Mouse (Mus musculus): ENCODE data around the gene Pkm. TPM values are rescaled to one million over a fixed set of nuclear protein-coding genes. Genes with fewer than 3 reads are reported as not detected.

Pkm gene
- 1,462 TPM in 2 replicates for polyA plus RNA-seq (2016; fragmentation: Nextera tagmentation; extraction: Ambion mirVana)

DNA sequence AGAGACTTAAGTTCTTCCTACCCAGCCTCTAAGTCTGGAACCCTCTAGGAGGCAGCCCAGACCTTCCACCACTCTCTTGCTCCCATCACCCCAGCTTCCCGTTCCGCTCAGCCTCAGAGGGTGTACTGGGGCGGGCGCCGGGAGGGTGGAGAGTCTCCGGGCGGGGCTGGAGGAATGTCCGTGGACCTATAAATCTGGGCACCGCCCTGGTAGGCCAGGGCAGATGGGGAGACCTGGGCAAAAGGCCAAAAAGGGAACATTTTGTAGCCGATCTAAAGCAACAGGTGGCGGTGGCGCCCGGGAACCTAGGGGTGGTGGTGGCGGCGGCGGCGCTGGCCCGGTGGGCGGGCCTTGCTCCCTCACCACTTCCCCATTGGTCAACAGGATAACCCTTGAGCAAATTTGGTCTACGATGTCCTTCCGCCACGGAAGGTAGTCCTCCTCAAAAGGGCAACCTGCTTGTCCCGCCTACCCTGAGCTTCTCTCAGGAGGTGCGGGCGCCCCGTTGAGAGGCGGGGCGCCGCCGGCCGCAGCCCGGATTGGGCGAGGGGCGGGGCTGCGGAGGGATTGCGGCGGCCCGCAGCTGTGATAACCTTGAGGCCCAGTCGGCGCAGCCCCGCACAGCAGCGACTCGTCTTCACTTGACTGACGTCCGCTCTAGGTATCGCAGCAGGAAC is at the start of gene Pkm:
Gene Pkm, plus strand, starts transcription at position 411 of the 677 bp plus-strand sequence.
- Histone ChIP-seq H3K36me3 (peaks cover 22% of the 10 kb centered on the region), H3K27ac (peak within 1 kb of the TSS; percentile 97), H3K4me2 (replicated peaks) (peak within 1 kb of the TSS; percentile 85), H3K9me3 (no peaks in the 10 kb centered on the region), H3K27me3 (no peaks in the 10 kb centered on the region), H3K4me1 (peaks cover 34% of the 10 kb centered on the region), H3K9ac (peak within 1 kb of the TSS; percentile 81), H3K4me3 (peak within 1 kb of the TSS; percentile 75)
- under 1% methylated on average over 46 of the region's 46 CpGs for WGBS
- ATAC-seq (ENCODE audit: insufficient number of reproducible peaks, insufficient read depth, low FRiP score, low TSS enrichment) = peak; percentile 88

DNA sequence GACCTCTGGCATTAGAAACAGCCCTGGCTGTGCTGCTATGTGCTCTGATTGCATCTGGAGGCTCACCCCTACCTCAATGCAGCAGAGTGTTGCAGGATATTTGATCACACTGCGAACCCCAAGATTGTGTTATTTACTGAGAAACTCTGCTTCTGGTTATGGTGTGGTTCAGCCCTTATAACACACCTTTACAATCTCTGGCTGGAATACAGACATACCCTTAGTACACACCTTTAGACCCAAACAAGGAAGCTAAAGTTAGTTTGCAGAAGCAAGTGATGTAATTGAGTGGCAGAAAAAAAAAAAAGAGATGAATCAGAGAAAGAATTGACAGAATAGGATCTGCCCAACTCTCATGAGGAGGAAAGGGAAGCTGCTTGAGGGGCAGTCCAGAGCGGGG is 45.2 kb upstream of the Pkm start:
- no peak for ATAC-seq (ENCODE audit: insufficient number of reproducible peaks, insufficient read depth, low FRiP score, low TSS enrichment)

DNA sequence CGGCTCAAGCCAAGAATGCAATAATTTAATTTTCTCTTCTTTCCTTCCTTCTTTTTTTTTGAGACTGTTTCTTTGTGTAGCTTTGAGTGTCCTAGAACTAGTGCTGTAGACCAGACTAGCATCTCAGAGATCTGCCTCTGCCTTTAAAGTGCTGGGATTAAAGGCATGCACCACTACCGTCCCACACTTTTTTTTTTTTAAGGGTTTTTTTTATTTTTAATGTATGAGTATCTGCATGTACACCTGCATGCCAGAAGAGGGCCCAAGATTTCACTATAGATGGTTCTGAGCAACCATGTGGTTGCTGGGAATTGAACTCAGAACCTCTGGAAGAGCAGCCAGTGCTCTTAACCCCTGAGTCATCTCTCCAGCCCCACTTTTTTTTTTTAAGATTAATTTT is 40.4 kb upstream of the Pkm start:
- no peak overlapping the region for H3K9ac ChIP-seq
- peaks cover 12% of the 10 kb centered on the region; the same call in 1 of the 2 replicates for H3K4me1 ChIP-seq
- no peaks in the 10 kb centered on the region for H3K36me3 ChIP-seq
- WGBS = 75% methylated on average over 2 of the region's 2 CpGs
- no peak for ATAC-seq (ENCODE audit: insufficient number of reproducible peaks, insufficient read depth, low FRiP score, low TSS enrichment)
- H3K9me3 ChIP-seq = no peaks in the 10 kb centered on the region
- H3K4me2 ChIP-seq (replicated peaks) = no peak overlapping the region
- no peak overlapping the region for H3K27ac ChIP-seq
- no peak overlapping the region for H3K4me3 ChIP-seq
- no peaks in the 10 kb centered on the region for H3K27me3 ChIP-seq

More for the DNA sequence above, 45.2 kb upstream of the Pkm start:
- H3K27ac ChIP-seq = no peak overlapping the region
- H3K4me3 ChIP-seq = no peak overlapping the region
- H3K4me1 ChIP-seq = no peaks in the 10 kb centered on the region
- no peak overlapping the region for H3K4me2 ChIP-seq (replicated peaks)
- no peaks in the 10 kb centered on the region for H3K9me3 ChIP-seq
- no peaks in the 10 kb centered on the region for H3K36me3 ChIP-seq
- H3K9ac ChIP-seq = no peak overlapping the region
- H3K27me3 ChIP-seq = no peaks in the 10 kb centered on the region
- WGBS = 83% methylated on average over 2 of the region's 2 CpGs

DNA sequence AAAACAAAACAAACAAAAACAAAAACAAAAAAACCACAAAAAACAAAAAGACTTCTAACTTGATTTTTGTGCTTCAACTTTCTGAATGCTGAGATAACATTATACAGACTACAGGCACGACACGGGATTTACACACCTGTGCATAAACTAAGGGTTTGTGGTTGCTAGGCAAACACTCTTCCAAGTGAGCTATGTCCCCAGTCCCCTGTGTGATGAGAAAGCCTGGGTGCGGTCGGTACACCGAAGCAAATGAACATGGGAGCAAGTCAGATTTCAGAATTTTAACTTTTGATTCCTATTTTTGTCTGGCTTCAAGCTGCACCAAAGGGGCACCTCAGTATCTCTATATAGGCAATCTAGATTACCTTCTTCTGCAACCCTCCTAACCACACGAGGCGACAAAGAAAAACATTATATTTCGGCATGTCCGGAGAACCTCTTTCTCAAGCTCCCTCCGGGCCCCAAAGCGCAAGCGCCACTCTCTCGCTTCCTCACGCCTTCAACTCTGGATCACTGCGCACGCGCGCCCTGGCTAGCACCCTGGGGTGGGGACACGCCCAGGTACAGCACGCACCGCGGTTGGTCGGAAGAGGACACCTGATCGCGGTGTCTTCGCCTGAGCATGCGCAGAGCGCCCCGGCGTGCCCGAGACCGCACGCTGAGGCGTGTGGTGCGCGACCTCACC is 39.4 kb upstream of the Pkm start, which contains the start of gene Parp6:
Gene Parp6, plus strand, starts transcription at position 663 of the 685 bp plus-strand sequence.
- Histone ChIP-seq H3K27me3 (no peaks in the 10 kb centered on the region), H3K4me2 (replicated peaks) (peak within 1 kb of the TSS; percentile 65), H3K9ac (peak within 1 kb of the TSS; percentile 90), H3K36me3 (0 out of 2 replicates have a peak, but pooled peaks cover 3% of the 10 kb centered on the region), H3K27ac (peak within 1 kb of the TSS; percentile 93), H3K4me1 (peaks cover 12% of the 10 kb centered on the region; the same call in 1 of the 2 replicates), H3K9me3 (no peaks in the 10 kb centered on the region), H3K4me3 (peak within 1 kb of the TSS; percentile 88)
- ATAC-seq (ENCODE audit: insufficient number of reproducible peaks, insufficient read depth, low FRiP score, low TSS enrichment) = peak; percentile 99
- WGBS = 2% methylated on average over 34 of the region's 36 CpGs

DNA sequence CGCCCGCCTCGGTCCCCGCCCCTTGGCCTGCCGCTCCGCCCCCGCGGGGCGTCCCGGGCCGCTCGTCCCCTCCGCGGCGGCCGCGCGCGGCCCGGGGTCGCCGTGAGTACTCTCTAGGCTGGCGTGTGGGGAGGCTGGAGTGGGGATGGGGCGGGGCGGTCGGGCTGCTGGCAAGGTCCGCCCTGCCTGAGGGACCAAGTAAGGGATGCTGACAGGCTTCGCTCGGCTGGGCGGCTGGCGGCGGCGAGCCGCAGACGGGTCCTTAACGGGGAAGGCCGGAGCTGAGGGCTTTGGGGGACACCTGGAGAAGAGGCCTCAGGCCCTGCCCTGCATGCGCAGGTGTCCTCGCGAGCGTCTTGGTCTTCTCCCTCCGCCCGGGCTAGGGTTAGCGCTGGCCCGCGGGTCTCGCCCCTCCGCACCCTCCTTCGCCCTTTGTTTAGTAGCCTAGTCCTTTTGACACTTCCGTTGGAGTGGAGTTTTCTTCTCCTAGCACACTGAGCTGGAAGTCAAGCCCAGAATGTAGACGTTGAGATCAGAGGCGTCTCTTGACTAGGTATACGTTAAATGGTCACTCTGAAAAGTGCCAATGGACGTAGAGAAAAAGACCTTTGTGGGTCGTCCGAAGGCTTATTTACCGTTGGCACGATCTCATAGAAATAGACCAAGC is 38.7 kb upstream of the Pkm start:
- Histone ChIP-seq H3K27me3 (no peaks in the 10 kb centered on the region), H3K9me3 (no peaks in the 10 kb centered on the region), H3K36me3 (peaks cover 7% of the 10 kb centered on the region), H3K4me2 (replicated peaks) (peak overlapping the region; percentile 65), H3K27ac (peak overlapping the region; percentile 93), H3K4me1 (peaks cover 12% of the 10 kb centered on the region; the same call in 1 of the 2 replicates), H3K9ac (peak overlapping the region; percentile 90), H3K4me3 (peak overlapping the region; percentile 88)
- under 1% methylated on average over 58 of the region's 58 CpGs for WGBS
- no peak; the same call in 1 of the 2 replicates for ATAC-seq (ENCODE audit: insufficient number of reproducible peaks, insufficient read depth, low FRiP score, low TSS enrichment)

DNA sequence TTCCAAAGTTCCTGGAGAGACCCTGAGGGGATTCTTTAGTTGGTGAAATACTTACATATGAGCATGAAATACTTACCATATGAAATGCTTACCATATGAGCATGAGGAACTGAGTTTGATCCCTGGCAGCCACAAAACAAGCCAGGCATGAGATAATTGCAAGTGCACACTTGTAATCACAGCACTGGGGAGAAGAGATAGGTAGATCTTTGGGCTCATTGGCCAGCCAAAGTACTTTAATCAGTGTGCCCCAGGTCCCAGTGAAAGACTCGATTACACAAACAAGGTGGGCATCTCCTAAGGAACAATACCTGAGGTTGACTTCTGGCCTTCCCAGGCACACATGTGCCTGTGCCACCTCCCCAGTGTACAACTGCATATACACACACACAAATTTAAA is 17.8 kb upstream of the Pkm start:
- no peak overlapping the region for H3K4me2 ChIP-seq (replicated peaks)
- no peaks in the 10 kb centered on the region for H3K9me3 ChIP-seq
- 81% methylated on average over 1 of the region's 1 CpGs for WGBS

DNA sequence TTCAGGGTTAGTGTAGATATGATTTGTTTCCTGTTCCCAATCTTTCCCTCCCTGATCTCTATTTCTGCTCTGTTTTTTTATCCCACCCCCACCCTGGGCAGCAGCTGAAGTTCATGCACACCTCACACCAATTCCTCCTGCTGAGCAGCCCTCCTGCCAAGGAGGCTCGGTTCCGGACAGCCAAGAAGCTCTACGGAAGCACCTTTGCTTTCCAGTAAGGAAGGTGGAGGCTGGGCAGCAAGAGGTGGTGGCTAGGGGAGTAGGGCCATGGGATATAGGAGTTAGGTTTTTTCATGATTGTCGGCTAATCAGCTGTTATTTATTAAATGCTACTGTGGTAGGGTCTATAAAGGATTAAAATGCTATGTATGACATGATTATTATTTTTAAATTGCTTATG is 16.2 kb upstream of the Pkm start:
- no peak for ATAC-seq (ENCODE audit: insufficient number of reproducible peaks, insufficient read depth, low FRiP score, low TSS enrichment)
- H3K36me3 ChIP-seq = peaks cover 49% of the 10 kb centered on the region

More for the DNA sequence above, 17.8 kb upstream of the Pkm start:
- H3K4me1 ChIP-seq = no peaks in the 10 kb centered on the region
- H3K27me3 ChIP-seq = no peaks in the 10 kb centered on the region
- no peak overlapping the region for H3K9ac ChIP-seq
- H3K4me3 ChIP-seq = no peak overlapping the region
- H3K36me3 ChIP-seq = peaks cover 60% of the 10 kb centered on the region
- H3K27ac ChIP-seq = 0 out of 2 replicates have a peak overlapping the region, but pooled peaks have one; percentile 30
- ATAC-seq (ENCODE audit: insufficient number of reproducible peaks, insufficient read depth, low FRiP score, low TSS enrichment) = no peak

DNA sequence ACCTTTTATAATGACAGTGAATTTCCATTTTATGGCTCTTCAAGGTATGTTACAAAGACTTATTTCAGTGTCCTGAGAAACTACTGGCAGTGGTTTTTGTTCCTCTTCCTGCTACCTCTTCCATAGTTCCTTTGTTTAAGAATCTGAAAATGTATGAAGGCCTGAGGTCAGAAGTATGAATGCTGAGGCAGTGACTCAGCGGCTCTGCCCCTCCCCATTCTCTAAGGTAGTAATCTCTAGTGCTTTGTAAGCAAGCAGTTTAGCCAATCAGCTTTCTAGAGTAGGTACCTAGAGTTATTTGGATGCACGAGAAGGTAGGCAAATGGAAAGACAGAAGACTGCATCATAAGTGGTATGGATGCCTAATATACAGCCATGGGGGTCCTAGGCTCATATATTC is 14.8 kb upstream of the Pkm start:
- no peaks in the 10 kb centered on the region for H3K9me3 ChIP-seq
- no peaks in the 10 kb centered on the region for H3K27me3 ChIP-seq
- H3K4me3 ChIP-seq = no peak overlapping the region
- WGBS = 85% methylated on average over 2 of the region's 2 CpGs
- no peak overlapping the region for H3K9ac ChIP-seq
- H3K4me2 ChIP-seq (replicated peaks) = no peak overlapping the region
- ATAC-seq (ENCODE audit: insufficient number of reproducible peaks, insufficient read depth, low FRiP score, low TSS enrichment) = no peak
- H3K4me1 ChIP-seq = no peaks in the 10 kb centered on the region
- H3K27ac ChIP-seq = no peak overlapping the region
- peaks cover 36% of the 10 kb centered on the region for H3K36me3 ChIP-seq

More for the DNA sequence above, 16.2 kb upstream of the Pkm start:
- Histone ChIP-seq H3K9ac (no peak overlapping the region), H3K4me3 (no peak overlapping the region), H3K27me3 (no peaks in the 10 kb centered on the region), H3K27ac (no peak overlapping the region), H3K4me2 (replicated peaks) (no peak overlapping the region), H3K9me3 (no peaks in the 10 kb centered on the region), H3K4me1 (no peaks in the 10 kb centered on the region)
- WGBS = 91% methylated on average over 4 of the region's 4 CpGs

DNA sequence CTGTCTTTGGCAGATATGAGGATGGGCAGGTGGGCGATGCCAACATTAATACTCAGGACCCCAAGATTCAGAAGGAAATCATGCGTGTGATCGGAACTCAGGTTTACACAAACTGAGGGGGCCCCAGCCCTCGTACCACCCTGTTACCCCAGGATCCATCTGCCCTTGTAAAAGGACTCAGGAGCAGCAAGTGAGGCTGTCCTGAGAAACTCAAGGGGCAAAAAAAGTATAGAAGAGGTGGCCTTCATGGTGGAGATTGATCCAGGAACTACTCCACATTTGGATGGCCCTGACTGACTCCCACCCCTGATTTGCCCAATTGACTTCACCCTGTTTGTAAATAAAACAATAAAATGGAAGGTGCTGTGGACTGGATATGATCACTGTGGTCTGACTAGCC is 6.3 kb upstream of the Pkm start:
- Histone ChIP-seq H3K9me3 (no peaks in the 10 kb centered on the region), H3K36me3 (peaks cover 30% of the 10 kb centered on the region), H3K4me2 (replicated peaks) (no peak overlapping the region), H3K4me3 (no peak overlapping the region), H3K4me1 (no peaks in the 10 kb centered on the region), H3K27me3 (no peaks in the 10 kb centered on the region), H3K9ac (no peak overlapping the region), H3K27ac (no peak overlapping the region)
- WGBS = 95% methylated on average over 4 of the region's 4 CpGs
- no peak for ATAC-seq (ENCODE audit: insufficient number of reproducible peaks, insufficient read depth, low FRiP score, low TSS enrichment)

DNA sequence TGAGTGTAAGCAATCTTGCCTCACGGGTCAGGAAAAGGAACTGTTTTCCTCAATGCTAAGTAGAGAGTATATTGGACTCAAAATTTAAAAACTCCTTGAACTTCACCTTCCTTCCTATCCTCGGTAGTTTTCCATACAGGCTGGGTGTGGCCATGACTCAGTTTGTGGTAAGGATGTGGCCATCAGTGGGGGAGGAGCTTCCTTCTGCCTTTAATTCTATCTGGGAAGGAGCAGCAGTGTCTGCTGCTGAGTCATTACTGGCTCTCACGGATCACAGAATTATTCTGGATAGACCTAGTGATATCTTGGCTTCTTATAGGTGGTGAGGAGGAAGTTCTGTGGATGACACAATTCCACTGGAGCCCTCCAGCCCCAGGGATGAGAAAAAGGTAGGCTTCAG is 2.8 kb upstream of the Pkm start:
- Histone ChIP-seq H3K4me1 (peaks cover 8% of the 10 kb centered on the region), H3K9me3 (no peaks in the 10 kb centered on the region), H3K9ac (no peak overlapping the region), H3K4me2 (replicated peaks) (no peak overlapping the region), H3K27ac (no peak overlapping the region), H3K36me3 (peaks cover 29% of the 10 kb centered on the region), H3K27me3 (no peaks in the 10 kb centered on the region), H3K4me3 (no peak overlapping the region)
- 33% methylated on average over 3 of the region's 3 CpGs for WGBS
- no peak for ATAC-seq (ENCODE audit: insufficient number of reproducible peaks, insufficient read depth, low FRiP score, low TSS enrichment)

DNA sequence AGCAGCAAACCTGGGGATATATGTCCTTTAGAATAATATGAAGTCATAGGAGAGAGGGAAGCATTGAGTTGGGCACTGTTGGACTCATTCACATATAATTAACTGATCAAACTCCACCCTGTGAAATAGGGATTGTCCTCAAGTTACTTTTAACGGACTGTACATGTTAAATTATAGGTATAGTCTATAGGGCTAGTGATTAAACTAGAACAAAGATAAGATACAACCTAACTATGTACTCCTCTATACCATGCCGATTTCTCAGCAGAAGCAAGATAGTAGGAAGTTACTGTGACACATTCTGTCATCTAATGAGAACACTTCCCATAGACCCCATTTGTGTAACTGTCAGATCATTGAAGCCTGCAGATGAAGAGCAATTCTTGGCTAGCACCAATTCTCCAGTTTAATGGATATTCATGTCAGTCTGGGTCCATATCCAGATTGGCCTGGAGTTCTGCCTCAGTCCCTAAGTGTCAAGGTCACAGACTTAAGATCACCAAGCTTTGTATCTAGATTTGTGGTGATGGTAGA is 1.7 kb upstream of the Pkm start:
- peaks cover 18% of the 10 kb centered on the region for H3K4me1 ChIP-seq
- no peak overlapping the region for H3K27ac ChIP-seq
- 80% methylated on average over 2 of the region's 2 CpGs for WGBS
- no peak overlapping the region for H3K4me3 ChIP-seq
- no peak for ATAC-seq (ENCODE audit: insufficient number of reproducible peaks, insufficient read depth, low FRiP score, low TSS enrichment)
- H3K27me3 ChIP-seq = no peaks in the 10 kb centered on the region
- peaks cover 18% of the 10 kb centered on the region for H3K36me3 ChIP-seq
- H3K9me3 ChIP-seq = no peaks in the 10 kb centered on the region
- no peak overlapping the region for H3K4me2 ChIP-seq (replicated peaks)
- H3K9ac ChIP-seq = no peak overlapping the region

All from embryonic facial prominence, embryonic 12.5 days (tissue).